Mouse (Mus musculus): ENCODE results near the gene Trpv5. TPM values are rescaled to one million over a fixed set of nuclear protein-coding genes. Genes with fewer than 3 reads are reported as not detected.
A peak's percentile ranks its signal among the peaks of the same experiment; 100 is the strongest.

The Trpv5 gene
- polyA plus RNA-seq, 1 experiment from 2014 or later = 0.13 TPM

- Histone ChIP-seq H3K36me3 (ENCODE audit: control insufficient read depth, insufficient read depth, low read length) (no peaks in the 10 kb centered on the region), H3K4me3 (ENCODE audit: low read length) (no peak overlapping the region), H3K9me3 (ENCODE audit: control insufficient read depth, low read length) (no peaks in the 10 kb centered on the region), H3K4me1 (ENCODE audit: control insufficient read depth, insufficient read depth, low read length) (no peaks in the 10 kb centered on the region), H3K27me3 (replicated peaks; ENCODE audit: control insufficient read depth, insufficient read depth, low read length) (no peaks in the 10 kb centered on the region), H3K27ac (ENCODE audit: low read length) (no peak overlapping the region), H3K9ac (ENCODE audit: low read depth, low read length) (no peak overlapping the region), H3K4me2 (ENCODE audit: low read depth, low read length) (no peak overlapping the region)
- 90% methylated on average over 3 of the region's 3 CpGs for WGBS
- ATAC-seq = no peak
These were observed 34.3 kb downstream of the Trpv5 start for GRCm38 (mm10) chr6:41646220-41646619.

GRCm38 (mm10) chr6:41643227-41643626 lies 37.3 kb downstream of the Trpv5 start:
- no peak overlapping the region for H3K4me2 ChIP-seq (ENCODE audit: low read depth, low read length)

GRCm38 (mm10) chr6:41642765-41643164 lies 37.8 kb downstream of the Trpv5 start:
- Histone ChIP-seq H3K9ac (ENCODE audit: low read depth, low read length) (no peak overlapping the region), H3K27me3 (replicated peaks; ENCODE audit: control insufficient read depth, insufficient read depth, low read length) (no peaks in the 10 kb centered on the region), H3K27ac (ENCODE audit: low read length) (no peak overlapping the region), H3K4me1 (ENCODE audit: control insufficient read depth, insufficient read depth, low read length) (no peaks in the 10 kb centered on the region), H3K4me2 (ENCODE audit: low read depth, low read length) (no peak overlapping the region), H3K4me3 (ENCODE audit: low read length) (no peak overlapping the region; the same call in 1 of the 2 replicates), H3K36me3 (ENCODE audit: control insufficient read depth, insufficient read depth, low read length) (no peaks in the 10 kb centered on the region), H3K9me3 (ENCODE audit: control insufficient read depth, low read length) (no peaks in the 10 kb centered on the region)
- no peak for ATAC-seq
- 64% methylated on average over 4 of the region's 4 CpGs for WGBS

More at GRCm38 (mm10) chr6:41643227-41643626, 37.3 kb downstream of the Trpv5 start:
- H3K4me3 ChIP-seq (ENCODE audit: low read length) = no peak overlapping the region
- H3K27me3 ChIP-seq (replicated peaks; ENCODE audit: control insufficient read depth, insufficient read depth, low read length) = no peaks in the 10 kb centered on the region
- H3K4me1 ChIP-seq (ENCODE audit: control insufficient read depth, insufficient read depth, low read length) = no peaks in the 10 kb centered on the region
- H3K36me3 ChIP-seq (ENCODE audit: control insufficient read depth, insufficient read depth, low read length) = no peaks in the 10 kb centered on the region
- 89% methylated on average over 3 of the region's 3 CpGs for WGBS
- no peaks in the 10 kb centered on the region for H3K9me3 ChIP-seq (ENCODE audit: control insufficient read depth, low read length)
- ATAC-seq = peak; percentile 11; the same call in 1 of the 2 replicates
- H3K9ac ChIP-seq (ENCODE audit: low read depth, low read length) = no peak overlapping the region
- H3K27ac ChIP-seq (ENCODE audit: low read length) = no peak overlapping the region

- Histone ChIP-seq H3K4me1 (ENCODE audit: control insufficient read depth, insufficient read depth, low read length) (no peaks in the 10 kb centered on the region), H3K27me3 (replicated peaks; ENCODE audit: control insufficient read depth, insufficient read depth, low read length) (no peaks in the 10 kb centered on the region), H3K9me3 (ENCODE audit: control insufficient read depth, low read length) (no peaks in the 10 kb centered on the region), H3K36me3 (ENCODE audit: control insufficient read depth, insufficient read depth, low read length) (no peaks in the 10 kb centered on the region), H3K9ac (ENCODE audit: low read depth, low read length) (no peak overlapping the region), H3K4me2 (ENCODE audit: low read depth, low read length) (0 out of 2 replicates have a peak overlapping the region, but pooled peaks have one; percentile 0), H3K27ac (ENCODE audit: low read length) (no peak overlapping the region), H3K4me3 (ENCODE audit: low read length) (0 out of 2 replicates have a peak overlapping the region, but pooled peaks have one; percentile 18)
- WGBS = 55% methylated on average over 6 of the region's 6 CpGs
- peak; percentile 93 for ATAC-seq
These were observed 39.2 kb downstream of the Trpv5 start for GRCm38 (mm10) chr6:41641173-41641866.

- Histone ChIP-seq H3K9ac (ENCODE audit: low read depth, low read length) (no peak overlapping the region), H3K36me3 (ENCODE audit: control insufficient read depth, insufficient read depth, low read length) (no peaks in the 10 kb centered on the region), H3K4me3 (ENCODE audit: low read length) (no peak overlapping the region), H3K4me2 (ENCODE audit: low read depth, low read length) (no peak overlapping the region), H3K9me3 (ENCODE audit: control insufficient read depth, low read length) (no peaks in the 10 kb centered on the region), H3K4me1 (ENCODE audit: control insufficient read depth, insufficient read depth, low read length) (no peaks in the 10 kb centered on the region), H3K27me3 (replicated peaks; ENCODE audit: control insufficient read depth, insufficient read depth, low read length) (no peaks in the 10 kb centered on the region), H3K27ac (ENCODE audit: low read length) (no peak overlapping the region)
- ATAC-seq = no peak
- 74% methylated on average over 3 of the region's 3 CpGs for WGBS
These were observed 40.1 kb downstream of the Trpv5 start for GRCm38 (mm10) chr6:41640449-41640848.

- Histone ChIP-seq H3K4me2 (ENCODE audit: low read depth, low read length) (no peak overlapping the region), H3K27ac (ENCODE audit: low read length) (no peak overlapping the region), H3K4me1 (ENCODE audit: control insufficient read depth, insufficient read depth, low read length) (no peaks in the 10 kb centered on the region), H3K9ac (ENCODE audit: low read depth, low read length) (no peak overlapping the region), H3K4me3 (ENCODE audit: low read length) (no peak overlapping the region), H3K27me3 (replicated peaks; ENCODE audit: control insufficient read depth, insufficient read depth, low read length) (no peaks in the 10 kb centered on the region), H3K9me3 (ENCODE audit: control insufficient read depth, low read length) (no peaks in the 10 kb centered on the region), H3K36me3 (ENCODE audit: control insufficient read depth, insufficient read depth, low read length) (no peaks in the 10 kb centered on the region)
- no peak for ATAC-seq
- WGBS = 70% methylated on average over 6 of the region's 6 CpGs
These were observed 42.6 kb downstream of the Trpv5 start for GRCm38 (mm10) chr6:41637927-41638506.

- Histone ChIP-seq H3K4me3 (ENCODE audit: low read length) (no peak overlapping the region), H3K9me3 (ENCODE audit: control insufficient read depth, low read length) (no peaks in the 10 kb centered on the region), H3K4me1 (ENCODE audit: control insufficient read depth, insufficient read depth, low read length) (no peaks in the 10 kb centered on the region), H3K27ac (ENCODE audit: low read length) (no peak overlapping the region), H3K4me2 (ENCODE audit: low read depth, low read length) (no peak overlapping the region), H3K36me3 (ENCODE audit: control insufficient read depth, insufficient read depth, low read length) (no peaks in the 10 kb centered on the region), H3K9ac (ENCODE audit: low read depth, low read length) (no peak overlapping the region), H3K27me3 (replicated peaks; ENCODE audit: control insufficient read depth, insufficient read depth, low read length) (no peaks in the 10 kb centered on the region)
- WGBS = 35% methylated on average over 1 of the region's 1 CpGs
- no peak for ATAC-seq
These were observed 43.2 kb downstream of the Trpv5 start for GRCm38 (mm10) chr6:41637393-41637792.

GRCm38 (mm10) chr6:41636178-41636577 lies 44.4 kb downstream of the Trpv5 start, which contains the start of gene Trpv6:
Gene Trpv6, minus strand, starts transcription at chr6:41636405.
- H3K4me3 ChIP-seq (ENCODE audit: low read length) = no peak within 1 kb of the TSS
- H3K4me1 ChIP-seq (ENCODE audit: control insufficient read depth, insufficient read depth, low read length) = no peaks in the 10 kb centered on the region
- no peak within 1 kb of the TSS for H3K27ac ChIP-seq (ENCODE audit: low read length)
- H3K9ac ChIP-seq (ENCODE audit: low read depth, low read length) = no peak within 1 kb of the TSS
- peak within 1 kb of the TSS; percentile 27; the same call in 1 of the 2 replicates for H3K4me2 ChIP-seq (ENCODE audit: low read depth, low read length)
- no peaks in the 10 kb centered on the region for H3K27me3 ChIP-seq (replicated peaks; ENCODE audit: control insufficient read depth, insufficient read depth, low read length)
- ATAC-seq = peak; percentile 14; the same call in 1 of the 2 replicates
- H3K9me3 ChIP-seq (ENCODE audit: control insufficient read depth, low read length) = no peaks in the 10 kb centered on the region
- H3K36me3 ChIP-seq (ENCODE audit: control insufficient read depth, insufficient read depth, low read length) = no peaks in the 10 kb centered on the region
- 22% methylated on average over 5 of the region's 5 CpGs for WGBS

- Histone ChIP-seq H3K4me1 (ENCODE audit: control insufficient read depth, insufficient read depth, low read length) (no peaks in the 10 kb centered on the region), H3K9me3 (ENCODE audit: control insufficient read depth, low read length) (no peaks in the 10 kb centered on the region), H3K9ac (ENCODE audit: low read depth, low read length) (no peak overlapping the region), H3K27ac (ENCODE audit: low read length) (no peak overlapping the region), H3K4me3 (ENCODE audit: low read length) (no peak overlapping the region), H3K36me3 (ENCODE audit: control insufficient read depth, insufficient read depth, low read length) (no peaks in the 10 kb centered on the region), H3K4me2 (ENCODE audit: low read depth, low read length) (no peak overlapping the region), H3K27me3 (replicated peaks; ENCODE audit: control insufficient read depth, insufficient read depth, low read length) (no peaks in the 10 kb centered on the region)
- ATAC-seq = no peak
- 63% methylated on average over 1 of the region's 1 CpGs for WGBS
These were observed 45.4 kb downstream of the Trpv5 start for GRCm38 (mm10) chr6:41635211-41635610.

Measured in intestine, embryonic 16.5 days (tissue).